Mouse (Mus musculus) right cerebral cortex, postnatal 36 days (tissue): ENCODE measurements around the gene Triobp.
"Not testable (repeated sequence)": the region's sequence is repeated elsewhere in the genome, so short reads cannot be mapped to it uniquely, and the experiment has no call there.

ENCODE experiments used
- DNase-seq, 2 experiments: peaks; one replicate each; pipeline ENCODE4 v3.0.0; 2022; ENCODE audit warnings: low spot score in 2 of 2, mixed read lengths in 1 of 2

The Triobp gene

GRCm38 (mm10) chr15:79001559-79001958 lies 54.0 kb downstream of the Triobp start:
- DNase-seq, result no peak

GRCm38 (mm10) chr15:79002036-79002435 lies 54.5 kb downstream of the Triobp start:
- DNase-seq, result no peak

- no peak for DNase-seq
Observed at GRCm38 (mm10) chr15:79003079-79003478, 55.6 kb downstream of the Triobp start.

DNA sequence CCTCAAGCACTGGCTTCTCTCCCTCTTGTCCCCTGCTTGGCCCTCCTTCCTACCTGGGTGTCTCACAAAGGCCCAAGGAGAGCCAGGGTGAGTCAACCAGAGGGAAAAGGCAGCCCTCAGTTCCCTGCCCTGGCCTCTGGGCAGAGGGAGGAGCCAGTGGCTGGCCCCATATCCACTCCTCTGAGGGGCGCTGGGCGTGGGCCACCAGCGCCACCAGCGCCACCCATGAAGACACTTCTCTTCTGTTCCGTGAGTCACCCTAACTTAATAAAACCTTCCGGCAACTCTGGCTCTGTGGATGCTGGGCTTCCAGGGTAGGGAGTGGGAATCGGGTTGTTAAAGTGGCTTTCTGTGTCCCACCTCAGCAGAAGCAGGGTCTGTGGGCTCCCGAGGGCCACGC lies 58.1 kb downstream of the Triobp start:
- DNase-seq, result no peak

- DNase-seq, result no peak
Observed at GRCm38 (mm10) chr15:79006638-79007037, 59.1 kb downstream of the Triobp start.

- no peak for DNase-seq
Observed at GRCm38 (mm10) chr15:79007059-79007458, 59.5 kb downstream of the Triobp start.

- DNase-seq, result not testable (repeated sequence)
Observed at GRCm38 (mm10) chr15:79007836-79008235, 60.3 kb downstream of the Triobp start.

DNA sequence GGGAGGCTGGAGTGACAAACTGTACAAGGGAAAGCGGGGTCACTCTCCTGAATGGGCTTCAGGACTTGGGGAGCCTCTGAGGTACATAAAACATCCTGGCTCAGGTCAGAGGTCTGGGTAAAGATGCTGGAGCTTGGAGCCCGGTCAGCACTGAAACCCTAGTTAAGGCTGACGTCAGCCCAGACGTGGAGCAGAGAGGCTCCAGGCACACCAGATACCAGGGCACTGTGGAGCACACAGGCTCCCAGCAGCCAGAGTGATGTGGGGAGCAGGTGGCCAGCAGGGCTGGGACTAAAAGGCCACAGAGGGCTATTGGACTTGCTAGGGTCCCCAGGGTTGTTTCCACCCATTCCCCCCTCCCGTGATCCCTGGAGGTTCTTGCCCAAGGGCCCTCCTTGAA lies 62.2 kb downstream of the Triobp start:
- no peak for DNase-seq

- DNase-seq, result no peak
Observed at GRCm38 (mm10) chr15:79011550-79011949, 64.0 kb downstream of the Triobp start.

GRCm38 (mm10) chr15:79013382-79013781 lies 65.9 kb downstream of the Triobp start:
- DNase-seq, result no peak

DNA sequence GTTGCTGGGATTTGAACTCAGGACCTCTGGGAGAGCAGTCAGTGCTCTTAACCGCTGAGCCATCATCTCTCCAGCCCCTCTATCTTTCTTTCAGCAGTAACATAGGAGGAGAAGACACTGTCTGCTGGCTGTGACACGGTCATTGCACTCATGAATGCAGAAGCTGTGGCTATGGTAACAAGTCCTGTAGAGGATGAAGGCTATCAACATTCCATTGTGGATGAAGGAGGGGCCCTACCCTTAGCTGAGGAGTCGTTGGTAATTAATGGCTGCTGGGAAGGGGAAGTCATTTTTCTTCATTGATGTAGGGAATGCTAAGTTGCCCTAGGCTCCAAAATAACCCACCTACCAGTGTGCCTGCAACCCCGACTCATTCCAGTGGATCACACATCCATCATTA lies 70.7 kb downstream of the Triobp start:
- DNase-seq, result no peak

DNA sequence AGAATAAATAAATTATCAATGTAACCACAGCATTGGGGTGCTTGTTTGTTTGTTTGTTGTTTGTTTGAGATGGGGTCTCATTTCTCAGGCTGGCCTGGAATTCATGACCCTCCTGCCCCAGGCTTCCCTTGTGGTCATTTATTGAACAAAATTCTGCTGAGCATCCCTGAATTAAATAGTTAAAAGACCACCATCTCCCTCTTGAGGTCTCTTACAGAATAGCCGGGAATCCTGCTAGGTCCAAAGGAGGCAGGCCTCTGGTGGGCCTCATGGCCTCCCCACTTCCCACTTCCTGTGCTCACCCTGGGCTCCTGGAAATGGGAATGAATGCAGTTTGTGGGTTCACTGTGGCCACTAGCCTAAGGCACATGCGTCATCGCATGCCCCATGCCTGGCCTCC lies 71.4 kb downstream of the Triobp start:
- DNase-seq, result no peak

GRCm38 (mm10) chr15:79022671-79023230 lies 75.2 kb downstream of the Triobp start:
- DNase-seq, result no peak

- no peak for DNase-seq
Observed at GRCm38 (mm10) chr15:79023366-79023765, 75.8 kb downstream of the Triobp start.

- DNase-seq, result no peak
Observed at GRCm38 (mm10) chr15:79025687-79026308, 78.3 kb downstream of the Triobp start.

DNA sequence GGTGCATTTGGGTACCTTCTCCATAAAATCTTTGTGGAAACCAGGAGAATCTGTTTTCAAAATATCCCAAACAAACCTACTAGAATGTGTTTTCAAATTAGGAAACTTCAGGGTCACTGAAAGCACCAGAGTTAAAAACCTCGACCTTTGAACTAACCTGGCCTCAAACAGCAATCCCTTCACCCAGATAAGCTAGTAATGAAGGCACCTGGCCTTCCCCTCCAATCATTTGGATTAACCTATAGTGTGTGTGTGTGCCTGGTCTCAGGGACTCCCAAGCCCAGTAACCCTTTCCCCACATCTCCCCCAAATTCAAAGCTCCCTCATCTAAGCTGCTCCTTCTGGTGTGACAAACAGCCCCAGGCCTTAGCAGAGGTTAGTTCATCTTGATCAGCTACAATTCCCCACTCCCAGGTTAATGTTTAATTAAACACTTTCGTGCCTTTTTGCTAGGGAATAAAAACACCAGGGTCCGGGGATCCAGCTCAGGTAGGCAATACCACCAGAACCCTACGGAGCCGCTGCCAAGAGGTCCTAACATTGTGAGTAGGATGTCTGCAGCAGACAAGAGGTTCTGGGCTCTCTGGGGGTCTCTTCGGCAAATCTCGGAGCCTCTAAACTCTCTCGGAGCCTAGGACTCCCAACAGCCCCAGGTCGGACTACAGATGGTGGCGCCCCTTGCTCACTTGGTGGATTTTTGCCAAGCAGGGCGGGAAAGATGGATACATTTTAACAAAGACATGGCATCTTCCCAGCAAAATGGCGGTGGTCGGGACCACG lies 79.2 kb downstream of the Triobp start:
- no peak for DNase-seq

- no peak for DNase-seq
Observed at GRCm38 (mm10) chr15:79027291-79028205, 80.0 kb downstream of the Triobp start.

GRCm38 (mm10) chr15:79028237-79028738 lies 80.8 kb downstream of the Triobp start, which contains the start of gene H1f0:
Gene H1f0 (plus strand): TSS chr15:79028450.
- DNase-seq, result peak; percentile 87 to 90

- no peak for DNase-seq
Observed at GRCm38 (mm10) chr15:79028823-79029484, 81.4 kb downstream of the Triobp start.

DNA sequence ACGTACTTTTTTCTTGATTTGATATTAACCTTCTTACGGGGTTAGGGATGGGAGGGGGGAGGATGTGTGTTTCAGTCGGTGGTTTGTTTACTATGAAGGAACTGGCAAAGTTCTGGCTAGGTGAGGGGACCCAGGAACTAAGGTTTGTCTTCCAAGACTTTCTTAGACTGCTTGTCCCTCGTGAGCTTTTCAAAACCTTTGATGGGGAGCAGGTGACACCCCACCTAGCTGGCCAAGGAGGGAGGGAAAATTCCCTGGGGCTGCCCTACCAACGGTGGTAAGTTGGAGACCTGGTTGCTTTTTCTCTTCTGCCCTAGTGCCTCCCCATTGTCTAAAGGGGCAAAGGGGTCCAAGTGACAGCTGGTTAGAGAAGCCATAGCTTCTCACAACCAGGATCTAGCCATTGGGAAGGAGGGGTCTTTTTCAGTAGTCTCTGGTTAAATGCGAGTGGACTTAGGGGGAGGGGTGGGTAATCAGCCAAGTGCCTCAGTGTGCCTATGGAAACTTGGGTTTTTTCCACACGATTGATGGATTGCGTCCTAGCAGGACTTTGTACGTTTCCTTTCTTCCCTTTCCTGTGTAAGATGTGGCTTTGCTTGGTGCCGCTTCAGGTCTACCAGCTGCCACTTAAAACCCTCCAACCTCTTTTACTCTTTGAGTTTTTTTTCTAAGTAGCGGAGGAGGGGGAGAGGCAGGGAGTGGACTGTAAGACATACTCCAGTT lies 82.2 kb downstream of the Triobp start:
- DNase-seq, result no peak
